Mouse (Mus musculus) embryonic fibroblast, embryonic 13.5 days (primary cell): Measurements from ENCODE around the gene Slc43a2. TPM values are rescaled to one million over a fixed set of nuclear protein-coding genes. Genes with fewer than 3 reads are reported as not detected.
A peak's percentile ranks its signal among the peaks of the same experiment; 100 is the strongest.

Experiments used
- H3K27ac ChIP-seq: 2 replicates; pipeline ENCODE4 v1.5.1; 2012; ENCODE audit warnings: low read length, control low read depth, inconsistent platforms; ENCODE audit not compliant: insufficient read depth
- H3K4me1 ChIP-seq: 2 replicates; pipeline ENCODE4 v1.6.1; 2011; ENCODE audit warnings: low read length; ENCODE audit not compliant: control insufficient read depth, insufficient read depth
- H3K4me3 ChIP-seq: 2 replicates; pipeline ENCODE4 v1.5.1; 2011; ENCODE audit warnings: mild to moderate bottlenecking, control low read depth, low read length; ENCODE audit not compliant: insufficient read depth
- CTCF ChIP-seq: IDR thresholded peaks from 2 replicates; pipeline ENCODE4 v1.5.1; 2011; ENCODE audit warnings: mild to moderate bottlenecking, control low read depth, low read length, moderate library complexity, borderline replicate concordance; ENCODE audit not compliant: insufficient read depth
- POLR2A ChIP-seq: IDR thresholded peaks from 2 replicates; pipeline ENCODE4 v1.6.1; 2011; ENCODE audit warnings: low read depth, mild to moderate bottlenecking, control low read depth, low read length, moderate library complexity
- polyA plus RNA-seq: library from polyadenylated mRNA; stranded (reverse); fragments of >200 nt; gene quantifications from 2 replicates; pipeline ENCODE4 v1.2.4, GENCODE M21; 2011; ENCODE audit warnings: low read depth; ENCODE audit not compliant: missing spikeins, insufficient read length

Gene Slc43a2
- polyA plus RNA-seq, 1 experiment = 6.9 TPM

DNA sequence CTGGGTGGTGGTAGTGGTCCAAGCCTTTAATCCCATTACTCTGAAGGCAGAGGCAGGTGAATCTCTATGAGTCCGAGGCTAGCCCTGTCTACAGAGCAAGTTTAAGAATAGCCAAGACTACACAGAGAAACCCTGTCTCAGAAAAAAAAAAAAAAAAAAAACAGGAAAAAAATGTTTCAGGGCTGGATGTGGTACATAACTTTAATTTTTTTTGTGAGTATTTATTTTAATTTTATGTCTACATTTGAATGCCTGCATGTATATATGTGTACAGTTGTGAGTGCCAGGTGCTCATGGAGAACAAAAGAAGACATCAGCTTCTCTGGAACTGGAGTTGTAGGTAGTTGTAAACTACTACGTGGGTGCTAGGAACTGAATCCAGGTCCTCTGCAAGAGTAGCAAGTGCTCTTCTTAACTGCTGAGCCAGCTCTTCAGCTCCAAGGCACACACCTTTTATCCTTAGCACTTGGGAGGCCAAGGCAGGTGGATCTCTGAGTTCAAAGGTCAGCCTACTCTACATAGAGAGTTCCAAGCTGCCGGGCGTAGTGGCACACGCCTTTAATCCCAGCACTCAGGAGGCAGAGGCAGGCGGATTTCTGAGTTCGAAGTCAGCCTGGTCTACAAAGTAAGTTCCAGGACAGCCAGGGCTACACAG lies 50.1 kb downstream of the Slc43a2 start:
- H3K27ac ChIP-seq = no peak overlapping the region
- no peaks in the 10 kb centered on the region for H3K4me1 ChIP-seq
- no peak overlapping the region for H3K4me3 ChIP-seq
- no peak for TF ChIP-seq CTCF
- no peak for TF ChIP-seq POLR2A

DNA sequence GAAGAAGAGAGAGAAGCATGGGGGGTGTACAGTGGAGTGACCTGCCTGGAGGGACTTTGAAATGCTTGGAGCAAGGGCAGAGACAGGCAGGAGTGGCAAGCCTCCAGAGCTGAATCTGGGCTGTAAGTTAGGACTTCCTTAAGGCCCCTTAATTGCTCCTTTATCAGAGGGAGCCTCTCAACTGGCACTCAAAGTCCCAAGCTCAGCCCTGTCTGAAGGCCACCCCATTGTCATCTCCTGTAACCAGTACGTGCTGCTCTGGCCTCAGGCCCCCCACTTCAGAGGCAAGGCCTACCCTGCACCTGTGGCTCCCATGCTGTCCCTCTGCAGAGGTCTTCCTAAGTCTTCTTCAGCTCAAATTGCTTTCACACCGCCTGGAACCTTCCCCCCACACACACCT lies 52.0 kb downstream of the Slc43a2 start:
- TF ChIP-seq CTCF (no peak), POLR2A (no peak)
- H3K4me1 ChIP-seq = no peaks in the 10 kb centered on the region
- H3K4me3 ChIP-seq = no peak overlapping the region
- no peak overlapping the region for H3K27ac ChIP-seq

DNA sequence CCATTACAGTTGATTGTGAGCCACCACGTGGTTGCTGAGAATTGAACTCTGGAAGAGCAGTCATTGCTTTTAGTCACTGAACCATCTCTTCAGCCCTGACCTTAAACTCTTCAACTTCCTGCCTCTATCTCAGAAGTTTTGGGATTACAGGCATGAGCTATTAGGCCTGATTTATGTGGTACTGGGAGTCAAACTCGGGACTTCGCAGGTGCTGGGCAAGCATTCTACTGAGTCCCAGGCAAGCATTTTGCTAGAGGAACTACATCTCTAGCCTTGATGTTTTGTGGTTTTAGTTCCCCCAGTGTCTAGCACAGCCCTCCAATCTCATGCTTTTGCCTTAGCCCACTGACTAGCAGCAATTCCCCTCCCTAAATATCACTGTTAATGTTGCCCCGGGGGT lies 53.6 kb downstream of the Slc43a2 start:
- H3K4me3 ChIP-seq = no peak overlapping the region
- no peaks in the 10 kb centered on the region; the same call in 1 of the 2 replicates for H3K4me1 ChIP-seq
- no peak overlapping the region for H3K27ac ChIP-seq
- no peak for TF ChIP-seq CTCF
- TF ChIP-seq POLR2A = no peak

DNA sequence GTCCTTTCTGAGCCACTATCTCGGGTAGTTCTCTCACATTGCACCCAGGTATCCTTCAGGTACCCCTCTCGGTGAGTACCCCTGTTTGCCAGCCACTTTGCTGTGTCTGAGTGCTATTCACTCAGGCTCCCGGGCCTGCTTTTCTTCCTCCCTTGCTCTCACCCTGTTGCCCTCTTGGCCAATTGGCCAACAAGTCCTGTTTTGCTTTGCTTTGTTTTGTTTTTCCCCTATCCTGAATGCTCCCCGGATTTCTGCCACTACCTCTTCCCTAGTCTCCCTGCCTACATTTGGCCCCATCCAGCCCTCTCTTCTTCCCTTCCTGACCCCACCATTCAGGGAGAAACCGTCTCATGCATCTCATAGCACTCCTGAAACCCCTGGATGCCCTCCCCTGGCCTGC lies 54.5 kb downstream of the Slc43a2 start:
- no peaks in the 10 kb centered on the region; the same call in 1 of the 2 replicates for H3K4me1 ChIP-seq
- no peak for TF ChIP-seq CTCF
- no peak overlapping the region for H3K4me3 ChIP-seq
- no peak overlapping the region for H3K27ac ChIP-seq

DNA sequence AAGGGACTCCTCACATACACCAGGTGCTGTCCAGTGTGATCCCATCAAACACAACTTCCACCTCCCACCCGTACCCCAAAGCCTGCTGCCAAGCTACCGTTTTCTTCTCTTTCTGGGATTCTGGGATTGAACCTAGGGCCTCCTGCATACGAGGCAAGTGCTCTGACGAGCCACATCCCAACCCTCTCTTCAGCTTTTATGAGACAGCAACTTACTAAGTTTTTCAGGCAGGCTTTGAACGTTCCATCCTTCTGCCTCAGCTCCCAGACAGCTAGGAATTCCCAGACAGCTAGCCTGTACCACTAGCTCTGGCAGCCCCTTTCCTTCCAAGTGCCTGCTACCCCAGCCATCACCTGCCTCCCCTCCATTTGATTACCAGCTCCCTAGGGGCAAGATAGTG lies 55.5 kb downstream of the Slc43a2 start:
- TF ChIP-seq CTCF = no peak
- TF ChIP-seq POLR2A = no peak
- Histone ChIP-seq H3K27ac (no peak overlapping the region), H3K4me1 (peaks cover 3% of the 10 kb centered on the region), H3K4me3 (no peak overlapping the region)

DNA sequence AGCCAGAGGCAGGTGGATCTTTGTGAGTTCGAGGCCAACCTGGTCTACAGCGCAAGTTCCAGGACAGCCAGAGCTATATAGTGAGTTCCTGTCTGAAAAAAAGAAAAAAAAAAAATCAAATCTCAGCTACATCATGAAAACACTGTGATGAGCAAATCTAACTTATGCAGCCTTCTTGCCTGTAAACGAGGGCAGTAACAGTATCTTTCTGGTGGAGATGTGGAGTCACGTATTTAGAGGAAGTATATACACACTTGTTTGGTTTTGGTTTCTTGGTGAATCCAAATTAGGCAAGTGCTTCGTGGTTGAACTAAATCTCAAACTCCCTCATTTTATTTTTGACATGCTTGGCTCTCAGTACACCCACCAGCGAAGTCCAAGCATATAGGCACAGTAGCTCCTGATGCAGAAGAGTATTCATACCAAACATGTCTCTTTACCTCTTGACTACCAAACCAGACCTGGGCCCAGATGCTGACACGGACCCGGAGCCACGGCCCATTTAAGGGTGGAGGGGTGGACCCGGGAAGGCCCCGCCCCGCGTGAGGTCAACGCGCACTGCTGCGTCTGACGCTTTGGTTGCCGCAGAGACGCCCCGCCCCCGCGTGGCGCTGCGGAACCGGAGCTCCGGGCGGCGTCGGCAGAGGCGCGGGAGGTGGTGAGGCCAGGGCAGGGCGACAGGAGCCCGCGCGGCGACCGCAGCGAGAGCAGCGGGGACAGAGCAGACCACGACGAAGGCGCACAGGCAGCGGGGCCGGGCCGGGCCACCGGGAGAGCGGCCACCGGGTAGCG lies 56.2 kb downstream of the Slc43a2 start, which contains the start of gene Pitpna:
Gene Pitpna (plus strand): TSS at position 605 of the 792 bp plus-strand sequence.
- Histone ChIP-seq H3K4me1 (peaks cover 5% of the 10 kb centered on the region), H3K27ac (peak within 1 kb of the TSS; percentile 38; the same call in 1 of the 2 replicates), H3K4me3 (peak within 1 kb of the TSS; percentile 88)
- TF ChIP-seq POLR2A (peak; percentile 84), CTCF (no peak)

DNA sequence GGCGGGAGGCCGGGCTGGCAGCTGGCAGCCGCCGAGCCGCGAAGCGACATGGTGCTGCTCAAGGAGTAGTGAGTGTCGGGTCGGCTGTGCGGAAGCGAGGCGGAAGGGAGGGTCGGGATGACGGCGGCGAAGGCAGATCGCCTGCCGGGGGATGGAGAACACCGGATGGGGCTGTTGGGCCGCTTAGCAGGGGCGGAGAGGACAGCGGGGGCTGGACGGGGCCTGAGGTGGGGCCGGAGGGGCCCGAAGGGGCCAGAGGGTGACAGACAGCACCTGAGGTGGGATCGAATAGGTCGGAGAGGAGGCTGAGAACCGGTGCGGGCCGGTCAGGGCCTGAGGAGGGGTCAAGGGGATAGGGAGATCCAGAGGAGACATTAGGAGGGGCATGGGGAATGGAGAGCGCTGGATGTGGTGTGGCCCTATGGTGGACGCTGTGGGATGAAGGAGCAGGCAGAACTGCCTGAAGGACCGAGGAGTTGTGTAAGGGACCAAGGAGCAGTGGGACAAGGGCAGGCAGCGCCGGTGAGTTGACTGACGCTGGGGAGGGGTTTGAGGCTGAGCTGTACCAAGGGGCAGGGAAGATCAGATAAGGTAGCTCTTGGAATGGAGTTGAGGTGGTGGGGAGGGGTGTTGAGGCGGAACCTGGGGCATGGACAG lies 56.9 kb downstream of the Slc43a2 start:
- peak overlapping the region; percentile 38; the same call in 1 of the 2 replicates for H3K27ac ChIP-seq
- no peak for TF ChIP-seq CTCF
- TF ChIP-seq POLR2A = no peak; the same call in 1 of the 2 replicates
- H3K4me1 ChIP-seq = peaks cover 5% of the 10 kb centered on the region
- H3K4me3 ChIP-seq = peak overlapping the region; percentile 88

DNA sequence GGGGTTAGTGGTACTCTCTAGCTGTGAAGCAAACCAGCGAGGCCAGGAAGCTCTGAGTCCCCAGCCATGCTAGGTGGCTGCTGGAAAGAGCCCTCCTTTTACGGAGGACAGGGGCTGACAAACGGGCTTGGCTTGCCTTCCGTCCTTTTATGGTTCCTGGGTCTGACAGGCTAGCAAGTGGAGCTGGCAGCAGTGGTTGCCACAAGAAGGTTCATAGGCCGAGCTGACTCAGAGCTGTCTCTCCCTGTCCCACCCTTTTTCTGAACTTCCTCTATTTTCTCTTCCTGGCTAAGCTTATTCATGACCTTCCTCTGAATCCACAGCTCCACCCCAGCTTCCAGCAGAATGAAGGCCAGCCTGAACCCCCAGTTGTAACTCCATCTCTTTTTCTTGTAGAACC lies 61.1 kb downstream of the Slc43a2 start:
- TF ChIP-seq POLR2A (no peak), CTCF (no peak)
- peak overlapping the region; percentile 72; the same call in 1 of the 2 replicates for H3K27ac ChIP-seq
- H3K4me1 ChIP-seq = peaks cover 5% of the 10 kb centered on the region
- H3K4me3 ChIP-seq = no peak overlapping the region

DNA sequence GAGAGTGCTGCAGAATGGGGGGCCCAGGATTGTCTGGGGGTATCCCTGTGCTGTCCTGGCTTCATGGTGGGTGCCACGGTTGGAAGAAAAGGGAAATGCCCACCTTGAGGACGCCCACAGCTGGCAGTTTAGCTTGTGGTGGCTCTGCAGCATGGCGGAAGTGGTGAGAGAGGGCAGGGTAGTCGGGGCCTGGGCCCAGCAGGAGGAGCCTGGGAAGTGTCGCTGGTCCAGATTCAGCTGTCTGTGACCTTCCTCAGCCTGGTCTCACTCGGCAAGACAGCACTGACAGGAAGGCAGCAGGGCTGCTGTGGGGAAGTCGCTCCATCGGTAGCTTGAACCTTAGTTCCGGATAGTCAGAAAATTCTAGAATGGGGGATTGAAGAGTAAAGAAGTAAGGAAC lies 62.9 kb downstream of the Slc43a2 start:
- Histone ChIP-seq H3K27ac (no peak overlapping the region), H3K4me1 (peaks cover 5% of the 10 kb centered on the region; the same call in 1 of the 2 replicates), H3K4me3 (no peak overlapping the region)
- TF ChIP-seq POLR2A (no peak), CTCF (no peak)
